Mouse (Mus musculus) kidney, adult 2 months (tissue): Measurements from ENCODE around the gene Nin.

Experiments used
- CTCF ChIP-seq: fragments of 200-500 bp; conservative IDR thresholded peaks from 2 replicates; pipeline ENCODE4 v1.5.1; 2011; ENCODE audit warnings: low read depth, mild to moderate bottlenecking, control low read depth, low read length, moderate library complexity, mixed read lengths; ENCODE audit not compliant: insufficient read depth, insufficient read length
- POLR2A ChIP-seq: fragments of 200-500 bp; IDR thresholded peaks from one replicate; pipeline ENCODE4 v1.6.1; 2011; ENCODE audit warnings: low read depth, low read length, control low read depth

- TF ChIP-seq CTCF = no peak
- TF ChIP-seq POLR2A = no peak
Observed at GRCm38 (mm10) chr12:70137095-70137494, 23.6 kb upstream of the Nin start.
